Mouse (Mus musculus): ENCODE measurements around the gene Ctsq.

DNA sequence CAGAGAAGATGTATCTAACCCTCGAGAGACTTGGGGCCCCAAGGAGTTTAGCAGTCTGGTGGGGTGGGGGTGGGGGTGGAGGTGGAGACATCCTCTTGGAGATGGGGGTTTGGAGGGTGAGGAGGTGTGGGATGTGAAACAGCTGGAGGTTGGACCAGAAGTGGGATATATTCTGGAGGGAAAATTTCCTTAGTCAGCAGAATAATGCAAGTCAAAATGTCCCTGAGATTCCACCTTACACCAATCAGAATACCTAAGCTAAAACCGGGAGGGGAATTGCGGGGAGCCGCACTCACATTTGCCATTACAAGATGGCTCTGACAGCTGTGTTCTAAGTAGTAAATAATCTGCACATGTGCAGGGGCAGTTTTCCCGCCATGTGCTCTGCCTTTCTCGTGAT, 18.6 kb downstream of the Ctsq start:
- no peak for TF ChIP-seq EP300 (IDR thresholded peaks at IDR 0.05; ENCODE audit: low read depth)
- no peak for TF ChIP-seq CTCF (IDR thresholded peaks at IDR 0.05; ENCODE audit: low read depth)

Data from liver, embryonic 14.5 days (tissue).